Mouse (Mus musculus) thymus, adult 2 months (tissue): ENCODE measurements around the gene Sema6b.

Experiments
- CTCF ChIP-seq: fragments of 200-500 bp; IDR thresholded peaks from 2 replicates; pipeline ENCODE4 v1.5.1; 2012; ENCODE audit warnings: mild to moderate bottlenecking, control low read depth, low read length, moderate library complexity, borderline replicate concordance; ENCODE audit not compliant: control insufficient read depth, poor library complexity, insufficient read depth; ENCODE audit errors: extremely low read depth
- POLR2A ChIP-seq: fragments of 200-500 bp; IDR thresholded peaks from 2 replicates; pipeline ENCODE4 v1.6.1; 2012; ENCODE audit warnings: mild to moderate bottlenecking, low read length, control low read depth, moderate library complexity; ENCODE audit not compliant: control insufficient read depth, poor library complexity, insufficient read depth; ENCODE audit errors: extremely low read depth

DNA sequence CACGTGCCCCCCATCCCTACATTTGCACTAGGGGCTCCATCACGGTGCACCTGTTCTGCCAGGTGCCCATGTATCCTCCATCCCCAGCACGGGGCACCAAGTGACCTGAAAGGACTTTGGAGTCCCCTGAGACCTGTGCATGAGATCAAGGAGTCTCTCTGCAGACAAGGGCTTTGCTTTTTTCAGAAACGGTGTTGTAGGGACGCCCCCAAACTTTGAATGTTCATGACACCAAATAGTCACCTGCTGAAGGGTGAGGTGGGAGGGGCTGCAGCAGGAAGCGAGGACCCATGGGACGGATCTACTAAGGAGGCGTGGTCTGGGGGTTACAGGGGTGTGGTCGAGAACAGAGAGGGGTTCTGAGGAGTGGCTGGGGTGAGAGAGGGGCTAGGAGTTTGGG is 8.1 kb upstream of the Sema6b start:
- TF ChIP-seq CTCF (no peak), POLR2A (peak; percentile 25; the same call in 1 of the 2 replicates)
